Mouse (Mus musculus): Measurements from ENCODE around the gene Lasp1.

DNA sequence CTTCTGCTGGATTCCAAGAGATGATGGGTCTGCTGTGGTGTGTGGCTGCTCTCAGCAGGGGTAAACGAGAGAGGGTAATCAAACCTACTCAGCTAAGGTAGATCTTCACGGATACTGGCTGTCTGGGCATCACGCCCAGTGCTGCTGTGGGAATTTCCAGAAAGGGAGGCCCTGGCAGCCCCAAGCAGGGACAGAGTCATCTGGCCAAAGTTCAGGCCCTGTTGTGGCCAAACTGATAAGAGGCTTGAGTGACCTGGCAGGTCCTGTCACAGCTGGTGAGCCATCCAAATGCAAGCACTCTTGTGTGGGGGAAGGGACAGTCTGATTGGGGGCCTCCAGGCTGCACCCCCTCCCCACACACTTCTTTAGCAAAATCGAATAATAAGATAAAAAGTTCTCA is 22.0 kb downstream of the Lasp1 start:
- TF ChIP-seq GATA1 (IDR thresholded peaks at IDR 0.05; ENCODE audit: borderline replicate concordance, low read length) = no peak
- no peak for TF ChIP-seq FLI1 (IDR thresholded peaks at IDR 0.05; ENCODE audit: low read length)

All from megakaryocyte, embryonic 14.5 days (primary cell).